Mouse (Mus musculus) intestine, embryonic 16.5 days (tissue): ENCODE data around the gene Myl12a. TPM values are rescaled to one million over a fixed set of nuclear protein-coding genes. Genes with fewer than 3 reads are reported as not detected.

Source experiments
- ATAC-seq: fragments of 200-750 bp; cut with Nextera tagmentation; 2 replicates; pipeline ENCODE4 v1.8.0; 2017; ENCODE audit warnings: moderate TSS enrichment, moderate library complexity
- H3K27ac ChIP-seq: fragments of 300-500 bp; sonication (generic); 2 replicates; pipeline ENCODE4 v1.5.1; 2014; ENCODE audit warnings: mild to moderate bottlenecking, low read length
- H3K27me3 ChIP-seq: fragments of 300-500 bp; sonication (generic); replicated peaks from 2 replicates; pipeline ENCODE4 v1.6.1; 2014; ENCODE audit warnings: low read length, control low read depth, mixed read lengths; ENCODE audit not compliant: control insufficient read depth, insufficient read depth
- H3K36me3 ChIP-seq: fragments of 300-500 bp; sonication (generic); 2 replicates; pipeline ENCODE4 v1.6.1; 2014; ENCODE audit warnings: low read length, control low read depth; ENCODE audit not compliant: control insufficient read depth, insufficient read depth
- H3K4me1 ChIP-seq: fragments of 300-500 bp; sonication (generic); 2 replicates; pipeline ENCODE4 v1.6.1; 2014; ENCODE audit warnings: low read length, control low read depth, mixed read lengths; ENCODE audit not compliant: control insufficient read depth, insufficient read depth
- H3K4me2 ChIP-seq: fragments of 300-500 bp; sonication (generic); 2 replicates; pipeline ENCODE4 v1.6.1; 2014; ENCODE audit warnings: low read depth, low read length, control low read depth
- H3K4me3 ChIP-seq: fragments of 300-500 bp; sonication (generic); 2 replicates; pipeline ENCODE4 v1.5.1; 2014; ENCODE audit warnings: mild to moderate bottlenecking, low read length
- H3K9ac ChIP-seq: fragments of 300-500 bp; sonication (generic); 2 replicates; pipeline ENCODE4 v1.6.1; 2014; ENCODE audit warnings: low read depth, low read length
- H3K9me3 ChIP-seq: fragments of 300-500 bp; sonication (generic); 2 replicates; pipeline ENCODE4 v1.6.1; 2016; ENCODE audit warnings: low read length, control low read depth; ENCODE audit not compliant: control insufficient read depth
- WGBS: fragments of 180-500 bp; shearing (Covaris S2); extraction: QIAGEN DNeasy Blood & Tissue Kit; methylation state at CpG from one replicate; pipeline ENCODE4 v1.1.7; 2014; 5-methylcytosine and 5-hydroxymethylcytosine counted together
- polyA plus RNA-seq: library from polyadenylated mRNA; unstranded; fragments of >200 nt; fragmentation: Nextera tagmentation; extraction: Ambion mirVana; gene quantifications from 2 replicates; pipeline ENCODE4 v1.2.1, GENCODE M21; 2015

The Myl12a gene
- polyA plus RNA-seq, 1 experiment from 2014 or later = 503 TPM

DNA sequence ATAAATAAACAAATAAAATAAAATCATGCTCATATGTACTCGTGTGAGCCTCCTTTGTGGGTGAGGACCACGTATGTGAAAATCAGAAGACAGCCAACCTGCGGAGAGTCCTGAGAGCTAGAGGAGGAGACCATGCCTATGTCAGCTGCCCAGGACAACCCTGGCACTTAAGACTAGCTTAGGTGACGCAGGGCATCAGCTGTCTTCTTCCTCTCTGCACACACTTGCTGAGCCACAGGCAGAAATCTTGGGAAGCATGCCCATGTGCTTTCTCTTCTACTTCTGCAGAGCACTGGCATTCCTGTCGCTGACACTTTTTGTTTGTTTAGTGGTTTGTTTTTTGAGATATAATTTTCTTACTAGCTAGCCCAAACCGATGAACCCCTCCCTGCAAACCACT is 7.1 kb downstream of the Myl12a start:
- Histone ChIP-seq H3K27me3 (no peaks in the 10 kb centered on the region), H3K36me3 (0 out of 2 replicates have a peak, but pooled peaks cover 17% of the 10 kb centered on the region), H3K9me3 (no peaks in the 10 kb centered on the region), H3K4me3 (no peak overlapping the region), H3K4me2 (no peak overlapping the region), H3K9ac (no peak overlapping the region), H3K27ac (no peak overlapping the region), H3K4me1 (peaks cover 48% of the 10 kb centered on the region)
- no peak for ATAC-seq
- WGBS = 91% methylated on average over 6 of the region's 6 CpGs

GRCm38 (mm10) chr17:70994671-70995070 is 8.0 kb downstream of the Myl12a start:
- H3K9ac ChIP-seq = no peak overlapping the region
- 82% methylated on average over 6 of the region's 6 CpGs for WGBS
- no peak overlapping the region for H3K4me2 ChIP-seq
- peak overlapping the region; percentile 0; the same call in 1 of the 2 replicates for H3K27ac ChIP-seq
- no peaks in the 10 kb centered on the region for H3K27me3 ChIP-seq
- ATAC-seq = no peak
- H3K4me1 ChIP-seq = peaks cover 40% of the 10 kb centered on the region
- no peaks in the 10 kb centered on the region for H3K9me3 ChIP-seq
- H3K36me3 ChIP-seq = 0 out of 2 replicates have a peak, but pooled peaks cover 17% of the 10 kb centered on the region
- H3K4me3 ChIP-seq = no peak overlapping the region

DNA sequence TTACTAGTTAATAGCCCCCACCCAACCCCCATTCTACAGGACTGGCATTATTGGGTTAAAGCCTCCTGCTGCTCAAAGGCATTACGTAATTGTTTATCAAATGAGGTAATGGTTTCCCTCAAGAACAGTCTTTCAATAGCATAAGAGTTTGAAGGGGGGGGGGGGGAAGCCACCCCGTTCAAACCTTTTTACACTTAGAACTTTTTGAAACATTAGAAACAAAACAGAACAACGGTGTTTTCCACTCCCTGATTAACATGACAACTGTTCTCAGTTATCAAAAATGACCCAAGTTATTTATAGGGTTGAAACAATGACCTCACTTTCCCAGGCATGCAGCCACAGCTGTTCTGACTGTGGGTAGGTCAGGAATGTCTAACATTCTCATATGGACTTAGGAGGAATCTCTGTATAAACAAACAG is 9.3 kb downstream of the Myl12a start:
- H3K36me3 ChIP-seq = 0 out of 2 replicates have a peak, but pooled peaks cover 17% of the 10 kb centered on the region
- H3K4me1 ChIP-seq = peaks cover 44% of the 10 kb centered on the region
- no peaks in the 10 kb centered on the region for H3K9me3 ChIP-seq
- no peaks in the 10 kb centered on the region for H3K27me3 ChIP-seq
- H3K27ac ChIP-seq = peak overlapping the region; percentile 83; the same call in 1 of the 2 replicates
- no peak for ATAC-seq
- H3K4me3 ChIP-seq = no peak overlapping the region
- no peak overlapping the region for H3K4me2 ChIP-seq
- H3K9ac ChIP-seq = no peak overlapping the region
- WGBS = 15% methylated on average over 3 of the region's 3 CpGs

DNA sequence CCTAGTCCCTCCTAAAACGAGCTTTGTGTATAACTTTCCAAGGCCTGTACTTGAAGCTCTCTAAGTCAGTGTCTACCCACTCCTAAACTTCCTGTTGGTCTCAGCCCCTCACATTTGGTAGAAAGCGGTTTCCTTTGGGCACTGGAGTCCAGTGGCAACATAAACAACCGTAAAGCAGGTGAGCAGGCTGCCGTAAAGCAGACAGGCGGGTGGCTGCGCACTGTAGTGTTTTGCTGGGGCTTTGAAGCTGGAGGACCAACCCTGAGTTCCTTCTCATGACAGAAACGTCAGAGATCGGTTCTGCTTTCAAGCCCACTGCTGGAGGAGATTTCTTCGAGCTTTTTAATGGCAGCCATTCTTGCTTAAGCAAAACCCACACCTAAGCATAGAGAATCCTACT is 10.0 kb downstream of the Myl12a start:
- Histone ChIP-seq H3K9me3 (no peaks in the 10 kb centered on the region), H3K27me3 (no peaks in the 10 kb centered on the region), H3K9ac (0 out of 2 replicates have a peak overlapping the region, but pooled peaks have one; percentile 20), H3K4me2 (no peak overlapping the region), H3K4me3 (no peak overlapping the region), H3K4me1 (peaks cover 41% of the 10 kb centered on the region), H3K27ac (peak overlapping the region; percentile 34; the same call in 1 of the 2 replicates), H3K36me3 (0 out of 2 replicates have a peak, but pooled peaks cover 17% of the 10 kb centered on the region)
- no peak for ATAC-seq
- 66% methylated on average over 9 of the region's 9 CpGs for WGBS

GRCm38 (mm10) chr17:70991706-70992625 is 10.7 kb downstream of the Myl12a start:
- Histone ChIP-seq H3K4me2 (no peak overlapping the region), H3K4me1 (peaks cover 45% of the 10 kb centered on the region), H3K36me3 (0 out of 2 replicates have a peak, but pooled peaks cover 17% of the 10 kb centered on the region), H3K9me3 (no peaks in the 10 kb centered on the region), H3K9ac (0 out of 2 replicates have a peak overlapping the region, but pooled peaks have one; percentile 20), H3K27ac (peak overlapping the region; percentile 84), H3K4me3 (no peak overlapping the region), H3K27me3 (no peaks in the 10 kb centered on the region)
- ATAC-seq = no peak
- WGBS = 80% methylated on average over 16 of the region's 16 CpGs

GRCm38 (mm10) chr17:70990403-70991303 is 12.0 kb downstream of the Myl12a start:
- ATAC-seq = peak; percentile 83
- H3K36me3 ChIP-seq = 0 out of 2 replicates have a peak, but pooled peaks cover 15% of the 10 kb centered on the region
- peak overlapping the region; percentile 63 for H3K4me2 ChIP-seq
- H3K27ac ChIP-seq = peak overlapping the region; percentile 84
- H3K9me3 ChIP-seq = no peaks in the 10 kb centered on the region
- H3K27me3 ChIP-seq = no peaks in the 10 kb centered on the region
- peak overlapping the region; percentile 91 for H3K4me3 ChIP-seq
- WGBS = under 1% methylated on average over 70 of the region's 70 CpGs
- peaks cover 53% of the 10 kb centered on the region for H3K4me1 ChIP-seq
- H3K9ac ChIP-seq = peak overlapping the region; percentile 93

GRCm38 (mm10) chr17:70989991-70990390 is 12.7 kb downstream of the Myl12a start:
- H3K4me1 ChIP-seq = peaks cover 56% of the 10 kb centered on the region
- 1% methylated on average over 24 of the region's 24 CpGs for WGBS
- peak overlapping the region; percentile 63 for H3K4me2 ChIP-seq
- peak overlapping the region; percentile 93 for H3K9ac ChIP-seq
- H3K4me3 ChIP-seq = peak overlapping the region; percentile 91
- H3K27ac ChIP-seq = peak overlapping the region; percentile 84
- ATAC-seq = peak; percentile 36
- H3K36me3 ChIP-seq = peaks cover 16% of the 10 kb centered on the region
- no peaks in the 10 kb centered on the region for H3K27me3 ChIP-seq
- H3K9me3 ChIP-seq = no peaks in the 10 kb centered on the region; the same call in 1 of the 2 replicates

DNA sequence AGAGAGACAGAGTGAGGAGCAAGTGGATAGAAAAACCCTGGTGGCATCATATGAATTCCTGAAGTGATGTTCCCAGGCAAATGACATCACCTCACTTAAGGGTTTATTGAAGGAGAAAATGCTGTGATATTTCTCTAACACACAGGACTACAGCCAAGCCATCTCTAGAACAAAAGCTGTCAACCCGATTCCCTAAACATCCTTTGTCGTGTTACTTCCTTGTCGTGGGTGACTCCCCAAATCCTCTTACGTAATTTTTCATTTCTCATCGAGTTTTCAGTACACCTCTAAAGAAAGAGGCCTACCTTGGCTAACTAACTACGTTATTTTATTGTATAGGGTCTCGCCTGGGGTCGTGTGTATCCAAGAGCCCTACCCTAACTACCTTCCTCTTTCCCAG is 13.2 kb downstream of the Myl12a start:
- WGBS = 42% methylated on average over 8 of the region's 8 CpGs
- no peak for ATAC-seq
- peak overlapping the region; percentile 63 for H3K4me2 ChIP-seq

More for the DNA sequence above, 13.2 kb downstream of the Myl12a start:
- Histone ChIP-seq H3K9me3 (no peaks in the 10 kb centered on the region; the same call in 1 of the 2 replicates), H3K27me3 (no peaks in the 10 kb centered on the region), H3K27ac (peak overlapping the region; percentile 84), H3K4me3 (peak overlapping the region; percentile 91), H3K9ac (peak overlapping the region; percentile 93), H3K36me3 (peaks cover 16% of the 10 kb centered on the region), H3K4me1 (peaks cover 56% of the 10 kb centered on the region)
